Comparison of ENCODE assay signal across 7 mouse cellular contexts in the genomic region with DNA sequence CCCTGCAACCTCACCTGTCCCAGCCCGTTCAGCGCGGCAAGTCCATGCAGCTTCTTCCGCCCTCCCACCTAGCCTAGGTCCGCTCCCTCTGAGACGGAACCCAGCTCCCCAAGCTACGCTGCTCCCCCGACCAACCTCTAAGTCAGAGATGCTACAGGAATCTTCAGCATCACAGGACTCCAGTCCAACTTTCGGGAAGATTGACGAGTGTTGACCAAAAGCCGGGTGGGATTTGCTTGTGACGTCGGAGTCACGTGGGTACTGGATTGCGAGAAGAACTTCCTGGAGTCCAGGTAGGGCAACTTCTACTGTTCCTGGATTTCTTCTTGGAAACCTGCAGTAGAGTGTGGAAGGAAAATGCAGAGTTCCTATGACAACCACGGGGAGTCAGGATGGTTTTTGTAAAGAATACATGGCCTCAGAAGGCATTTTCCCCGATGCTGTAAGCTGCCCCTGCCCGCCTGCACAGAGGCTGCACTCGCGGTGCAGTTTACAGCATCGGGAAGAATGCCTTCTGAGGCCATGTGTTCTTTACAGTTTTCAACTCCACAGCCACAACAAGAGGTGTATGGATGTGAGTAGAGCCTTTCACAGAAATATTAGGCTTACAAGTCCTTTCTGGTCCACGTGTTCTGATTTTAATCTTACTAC. TPM values are rescaled to one million over a fixed set of nuclear protein-coding genes. Genes with fewer than 3 reads are reported as not detected.
DNase-seq lines count a peak whose midpoint lies in the region; ATAC-seq lines count a peak whose summit lies in the region.

A gene (minus strand): TSS at position 212 of the 651 bp plus-strand sequence.

- 1% methylated on average over 22 of the region's 22 CpGs for WGBS in limb, embryonic 13.5 days
- 3% methylated on average over 22 of the region's 22 CpGs for WGBS in midbrain, embryonic 13.5 days

- DNase-seq in adipocyte (ENCODE audit: low spot score), result peak; percentile 7
- peak; percentile 30 for DNase-seq in cerebellum, adult 9-11 months
- peak; percentile 15 to 51 for DNase-seq in frontal cortex, postnatal 36 days (ENCODE audit: low spot score in 2 of 2)
- peak; percentile 72 for DNase-seq in kidney, adult 18-20 months
- peak; percentile 25 to 60 for DNase-seq in spleen, adult 18-20 months

- peak within 1 kb of the TSS; percentile 84 for H3K4me2 ChIP-seq in limb, embryonic 13.5 days (replicated peaks)
- H3K4me2 ChIP-seq in midbrain, embryonic 13.5 days (replicated peaks), result peak within 1 kb of the TSS; percentile 88

- H3K9ac ChIP-seq in limb, embryonic 13.5 days, result peak within 1 kb of the TSS; percentile 67
- H3K9ac ChIP-seq in midbrain, embryonic 13.5 days (replicated peaks), result peak within 1 kb of the TSS; percentile 68

- no peak within 1 kb of the TSS for H3K27ac ChIP-seq in limb, embryonic 13.5 days
- H3K27ac ChIP-seq in midbrain, embryonic 13.5 days, result no peak within 1 kb of the TSS

- H3K9me3 ChIP-seq in limb, embryonic 13.5 days, result no peaks in the 10 kb centered on the region
- H3K9me3 ChIP-seq in midbrain, embryonic 13.5 days, result no peaks in the 10 kb centered on the region

- no peaks in the 10 kb centered on the region for H3K27me3 ChIP-seq in limb, embryonic 13.5 days
- H3K27me3 ChIP-seq in midbrain, embryonic 13.5 days, result 0 out of 2 replicates have a peak, but pooled peaks cover 4% of the 10 kb centered on the region

- no peaks in the 10 kb centered on the region for H3K36me3 ChIP-seq in limb, embryonic 13.5 days
- no peaks in the 10 kb centered on the region for H3K36me3 ChIP-seq in midbrain, embryonic 13.5 days

- H3K4me3 ChIP-seq in limb, embryonic 13.5 days, result peak within 1 kb of the TSS; percentile 64
- peak within 1 kb of the TSS; percentile 65 for H3K4me3 ChIP-seq in midbrain, embryonic 13.5 days (replicated peaks)

- peak; percentile 82; the same call in 1 of the 2 replicates for ATAC-seq in limb, embryonic 13.5 days (ENCODE audit: low FRiP score, low read depth)
- ATAC-seq in midbrain, embryonic 13.5 days, result peak; percentile 87

- 0 out of 2 replicates have a peak, but pooled peaks cover 6% of the 10 kb centered on the region for H3K4me1 ChIP-seq in limb, embryonic 13.5 days
- H3K4me1 ChIP-seq in midbrain, embryonic 13.5 days (replicated peaks), result peaks cover 6% of the 10 kb centered on the region; the same call in 1 of the 2 replicates

RNA-seq across cellular contexts. Expression of the gene that starts here (rescaled TPM):
- polyA plus RNA-seq in limb, embryonic 13.5 days (2015; fragmentation: Nextera tagmentation; extraction: Ambion mirVana), result 1.7 TPM in 2 replicates
- 0.58 and 0.86 TPM in 2 replicates for polyA plus RNA-seq in midbrain, embryonic 13.5 days (2015; fragmentation: Nextera tagmentation; extraction: Ambion mirVana)

Comparison
In these comparisons a context has a peak if more than half of its experiments do, and no peak if none do; other contexts are left out.
1. Peak in ATAC-seq, H3K4me3 ChIP-seq, H3K9ac ChIP-seq and H3K4me2 ChIP-seq in midbrain, embryonic 13.5 days; RNA of the gene not detected or under 1 TPM.
2. DNase-seq: peak in every context shown above with its lines; median percentile 72 in kidney, adult 18-20 months; 42 in spleen, adult 18-20 months; 33 in frontal cortex, postnatal 36 days; 30 in cerebellum, adult 9-11 months; 7 in adipocyte.